Mouse (Mus musculus) testis, adult 2 months (tissue): Measurements from ENCODE around the gene Nfkb1.

Experiments used
- CTCF ChIP-seq: fragments of 200-500 bp; IDR thresholded peaks from 2 replicates; pipeline ENCODE4 v1.5.1; 2012; ENCODE audit warnings: low read depth, mild to moderate bottlenecking, inconsistent platforms, low read length, moderate library complexity; ENCODE audit not compliant: control insufficient read depth, insufficient read depth, insufficient replicate concordance
- POLR2A ChIP-seq: fragments of 200-500 bp; IDR thresholded peaks from 2 replicates; pipeline ENCODE4 v1.6.1; 2012; ENCODE audit warnings: low read depth, mild to moderate bottlenecking, inconsistent platforms, low read length, moderate library complexity; ENCODE audit not compliant: control insufficient read depth

DNA sequence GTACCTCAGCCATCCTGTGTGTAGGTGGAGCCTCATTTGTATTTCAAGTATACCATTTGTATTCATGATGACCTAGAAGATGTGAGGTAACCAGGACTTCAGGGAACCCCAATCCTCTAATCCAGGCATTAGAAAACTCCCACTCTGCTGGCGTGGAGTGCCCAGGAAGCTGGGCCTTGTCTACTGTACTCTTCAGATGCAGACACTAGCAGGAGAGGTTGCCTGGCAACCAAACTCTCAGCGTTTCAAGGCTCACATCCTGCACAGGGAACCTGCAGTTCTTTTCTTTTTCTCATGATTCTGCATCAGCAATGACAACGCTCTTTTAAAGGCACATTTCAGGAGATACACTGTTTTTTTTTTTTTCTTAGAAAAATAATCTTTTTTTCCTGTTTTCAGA lies 81.1 kb downstream of the Nfkb1 start:
- no peak for TF ChIP-seq CTCF
- TF ChIP-seq POLR2A = no peak
